Mouse (Mus musculus) midbrain, embryonic 13.5 days (tissue): ENCODE measurements around the gene Vmn1r69. TPM values are rescaled to one million over a fixed set of nuclear protein-coding genes. Genes with fewer than 3 reads are reported as not detected.

ENCODE experiments used
- ATAC-seq: fragments of 200-750 bp; cut with Nextera tagmentation; 2 replicates; pipeline ENCODE4 v1.8.0; 2017; ENCODE audit warnings: mild to moderate bottlenecking, moderate TSS enrichment, moderate library complexity
- H3K27ac ChIP-seq: fragments of 300-500 bp; sonication (generic); 2 replicates; pipeline ENCODE4 v1.5.1; 2015; ENCODE audit warnings: inconsistent platforms, mild to moderate bottlenecking, moderate library complexity
- H3K27me3 ChIP-seq: fragments of 300-500 bp; sonication (generic); 2 replicates; pipeline ENCODE4 v1.6.1; 2015; ENCODE audit warnings: mild to moderate bottlenecking, inconsistent platforms
- H3K36me3 ChIP-seq: fragments of 300-500 bp; sonication (generic); 2 replicates; pipeline ENCODE4 v1.6.1; 2015; ENCODE audit warnings: mild to moderate bottlenecking, inconsistent platforms
- H3K4me1 ChIP-seq: fragments of 300-500 bp; sonication (generic); replicated peaks from 2 replicates; pipeline ENCODE4 v1.6.1; 2015; ENCODE audit warnings: inconsistent platforms
- H3K4me2 ChIP-seq: fragments of 300-500 bp; sonication (generic); replicated peaks from 2 replicates; pipeline ENCODE4 v1.6.1; 2015; ENCODE audit warnings: moderate library complexity, mild to moderate bottlenecking, inconsistent platforms
- H3K4me3 ChIP-seq: fragments of 300-500 bp; sonication (generic); replicated peaks from 2 replicates; pipeline ENCODE4 v1.5.1; 2015; ENCODE audit warnings: mild to moderate bottlenecking, inconsistent platforms
- H3K9ac ChIP-seq: fragments of 300-500 bp; sonication (generic); replicated peaks from 2 replicates; pipeline ENCODE4 v1.6.1; 2015; ENCODE audit warnings: mild to moderate bottlenecking, inconsistent platforms
- H3K9me3 ChIP-seq: fragments of 300-500 bp; sonication (generic); 2 replicates; pipeline ENCODE4 v1.6.1; 2016; ENCODE audit warnings: mild to moderate bottlenecking, inconsistent platforms
- WGBS: fragments of 180-500 bp; shearing (Covaris S2); methylation state at CpG from one replicate; pipeline ENCODE4 v1.1.7; 2015; 5-methylcytosine and 5-hydroxymethylcytosine counted together
- polyA plus RNA-seq: library from polyadenylated mRNA; unstranded; fragments of >200 nt; fragmentation: Nextera tagmentation; extraction: Ambion mirVana; gene quantifications from 2 replicates; pipeline ENCODE4 v1.2.1, GENCODE M21; 2015

Vmn1r69 gene
- polyA plus RNA-seq, result not detected in 2 replicates

DNA sequence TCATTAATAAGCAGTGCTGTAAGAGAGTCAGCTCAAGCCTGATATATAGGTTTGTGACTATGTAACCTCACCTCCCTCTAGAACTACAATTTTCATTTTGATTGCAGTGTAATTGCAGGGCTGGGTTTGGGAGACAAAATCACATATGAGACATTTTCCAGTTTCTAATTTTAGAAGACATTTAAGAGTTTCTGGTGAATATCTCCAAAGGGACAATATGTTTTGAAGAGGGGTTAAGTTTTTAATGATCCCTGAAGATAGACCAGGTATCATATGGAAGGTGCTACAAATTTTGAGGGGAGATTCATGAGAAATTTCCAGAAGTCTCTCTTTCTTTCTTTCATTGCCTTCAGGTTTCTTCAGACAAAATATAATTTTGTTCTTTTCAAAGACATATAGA, at the start of gene Vmn1r69:
Gene Vmn1r69 (minus strand): TSS at position 101 of the 400 bp plus-strand sequence.
- ATAC-seq, result no peak
- Histone ChIP-seq H3K9me3 (peaks cover 24% of the 10 kb centered on the region), H3K9ac (no peak within 1 kb of the TSS), H3K4me3 (no peak within 1 kb of the TSS), H3K27ac (no peak within 1 kb of the TSS), H3K27me3 (no peaks in the 10 kb centered on the region), H3K4me1 (no peaks in the 10 kb centered on the region), H3K36me3 (no peaks in the 10 kb centered on the region), H3K4me2 (no peak within 1 kb of the TSS)

DNA sequence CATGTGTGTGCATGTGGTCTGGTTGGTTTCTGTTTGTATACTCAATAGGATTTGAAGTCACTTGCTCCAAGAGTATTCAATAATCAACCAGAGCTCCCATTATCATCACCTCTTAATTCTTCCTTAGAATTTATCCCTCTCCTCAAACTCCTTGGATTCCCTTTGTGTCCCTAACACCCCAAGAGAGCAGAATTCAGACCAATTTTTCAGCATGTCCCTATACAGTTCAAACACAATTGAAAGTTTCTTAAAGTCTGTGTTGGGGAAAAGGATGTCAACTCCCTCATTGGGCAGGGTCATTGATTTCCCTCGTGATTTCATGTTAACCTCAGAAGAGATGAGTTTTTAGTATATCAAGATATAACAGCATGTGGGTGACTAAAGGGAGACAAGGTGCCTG, 17.8 kb upstream of the Vmn1r69 start, which contains the start of gene Vmn1r70:
Gene Vmn1r70 (plus strand): TSS at position 301 of the 400 bp plus-strand sequence.
- 69% methylated on average over 1 of the region's 1 CpGs for WGBS
- no peak within 1 kb of the TSS for H3K4me2 ChIP-seq
- no peak within 1 kb of the TSS for H3K27ac ChIP-seq
- H3K27me3 ChIP-seq, result no peaks in the 10 kb centered on the region
- peaks cover 35% of the 10 kb centered on the region for H3K9me3 ChIP-seq
- no peak for ATAC-seq
- H3K4me1 ChIP-seq, result no peaks in the 10 kb centered on the region
- no peaks in the 10 kb centered on the region for H3K36me3 ChIP-seq
- no peak within 1 kb of the TSS for H3K4me3 ChIP-seq
- no peak within 1 kb of the TSS for H3K9ac ChIP-seq

DNA sequence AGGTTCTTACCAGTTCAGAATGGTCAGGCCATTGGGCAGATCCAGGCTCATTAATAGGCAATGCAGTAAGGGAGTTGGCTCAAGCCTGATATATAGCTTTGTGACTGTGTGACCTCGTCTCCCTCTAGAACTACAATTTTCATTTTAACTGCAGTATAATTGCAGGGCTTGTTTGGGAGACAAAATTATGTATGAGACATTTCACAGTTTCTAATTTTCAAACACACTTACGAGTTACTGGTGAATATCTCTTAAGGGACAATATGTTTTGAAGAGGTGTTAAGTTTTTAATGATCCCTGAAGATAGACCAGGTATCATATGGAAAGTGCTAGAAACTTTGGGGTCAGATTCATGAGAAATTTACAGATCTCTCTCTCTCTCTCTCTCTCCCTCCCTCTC, 55.1 kb downstream of the Vmn1r69 start, which contains the start of gene Vmn1r68:
Gene Vmn1r68 (minus strand): TSS at position 101 of the 400 bp plus-strand sequence.
- WGBS, result 77% methylated on average over 2 of the region's 2 CpGs
- no peak within 1 kb of the TSS for H3K4me2 ChIP-seq
- H3K4me1 ChIP-seq, result no peaks in the 10 kb centered on the region
- peaks cover 9% of the 10 kb centered on the region for H3K9me3 ChIP-seq
- no peaks in the 10 kb centered on the region for H3K27me3 ChIP-seq
- no peak for ATAC-seq
- H3K27ac ChIP-seq, result no peak within 1 kb of the TSS
- no peaks in the 10 kb centered on the region for H3K36me3 ChIP-seq
- H3K9ac ChIP-seq, result no peak within 1 kb of the TSS
- H3K4me3 ChIP-seq, result no peak within 1 kb of the TSS

Other genes starting within 250 kb of the Vmn1r69 start
- not detected in 2 replicates for gene Vmn1r67, start 170.3 kb downstream of the Vmn1r69 start, polyA plus RNA-seq
- 58.0 and 61.8 TPM in 2 replicates for gene Zik1, start 118.3 kb downstream of the Vmn1r69 start, polyA plus RNA-seq
- not detected in 2 replicates for gene Vmn1r68, start 55.2 kb downstream of the Vmn1r69 start, polyA plus RNA-seq
- gene Vmn1r70, start 17.9 kb upstream of the Vmn1r69 start, polyA plus RNA-seq, result not detected in 2 replicates
- not detected in 2 replicates for gene Nlrp4b, start 74.1 kb upstream of the Vmn1r69 start, polyA plus RNA-seq
- gene Vmn1r71, start 140.7 kb upstream of the Vmn1r69 start, polyA plus RNA-seq, result not detected in 2 replicates